Mouse (Mus musculus) spleen, embryonic (tissue): ENCODE data around the gene Noa1.

Experiments used
- CTCF ChIA-PET: fragments of 350-600 bp; sonication (Branson Sonifier 250); formaldehyde crosslinking; loops from one replicate; lab custom pipeline; 2022; lab: Charles Lee

Gene Noa1

GRCm38 (mm10) chr5:77257603-77258002, 52.3 kb downstream of the Noa1 start:
- CTCF ChIA-PET, result no interaction called here

GRCm38 (mm10) chr5:77254402-77254801, 55.5 kb downstream of the Noa1 start:
- CTCF ChIA-PET, result no interaction called here

- CTCF ChIA-PET, result no interaction called here
Measured at GRCm38 (mm10) chr5:77253154-77253553, 56.7 kb downstream of the Noa1 start.

- CTCF ChIA-PET, result no interaction called here
Measured at GRCm38 (mm10) chr5:77252115-77252827, 57.6 kb downstream of the Noa1 start.

GRCm38 (mm10) chr5:77251656-77252055, 58.2 kb downstream of the Noa1 start:
- CTCF ChIA-PET, result interaction anchor here (0.6 kb wide), 1 partner anchor 208 kb away, joined by 5 read pairs; no protein-coding TSS in a partner anchor

- CTCF ChIA-PET, result no interaction called here
Measured at GRCm38 (mm10) chr5:77250083-77250482, 59.8 kb downstream of the Noa1 start.

- CTCF ChIA-PET, result interaction anchor here (0.5 to 0.7 kb wide), 2 partner anchors 11 to 37 kb away, joined by 3 to 9 read pairs; no protein-coding TSS in a partner anchor
Measured at GRCm38 (mm10) chr5:77245787-77246671, 63.9 kb downstream of the Noa1 start.

- CTCF ChIA-PET, result interaction anchor here (0.5 kb wide), 1 partner anchor 11 kb away, joined by 9 read pairs; no protein-coding TSS in a partner anchor
Measured at GRCm38 (mm10) chr5:77245463-77245786, 64.5 kb downstream of the Noa1 start.

- CTCF ChIA-PET, result no interaction called here
Measured at GRCm38 (mm10) chr5:77244331-77244987, 65.4 kb downstream of the Noa1 start.
